Mouse (Mus musculus) CH12.LX (cell line): ENCODE results near the gene Arhgef28. TPM values are rescaled to one million over a fixed set of nuclear protein-coding genes. Genes with fewer than 3 reads are reported as not detected.

Source experiments
- DNase-seq: peaks from one replicate; pipeline ENCODE4 v3.0.0-alpha.2; 2013; ENCODE audit errors: extremely low read depth
- H3K27ac ChIP-seq: 2 replicates; pipeline ENCODE4 v1.5.1; 2012; ENCODE audit warnings: low read depth, mild to moderate bottlenecking, control low read depth, moderate library complexity; ENCODE audit not compliant: insufficient read depth
- H3K27me3 ChIP-seq: replicated peaks from 2 replicates; pipeline ENCODE3; 2012; ENCODE audit warnings: inconsistent platforms
- H3K36me3 ChIP-seq, 2 experiments: replicated peaks in 1 of 2; 2 replicates each; pipeline versions ENCODE3 to v1.6.1; 2012; ENCODE audit warnings: inconsistent platforms in 1 of 2, low read length in 1 of 2, mild to moderate bottlenecking in 1 of 2, mixed read lengths in 1 of 2, moderate library complexity in 1 of 2; ENCODE audit not compliant: control insufficient read depth in 1 of 2, insufficient read depth in 1 of 2
- H3K4me1 ChIP-seq, 2 experiments: 2 replicates each; pipeline ENCODE4 v1.6.1; 2012; ENCODE audit warnings: inconsistent platforms in 1 of 2, moderate library complexity in 1 of 2; ENCODE audit not compliant: insufficient read depth in 2 of 2, control insufficient read depth in 1 of 2
- H3K4me2 ChIP-seq: 2 replicates; pipeline ENCODE4 v1.6.1; 2012; ENCODE audit warnings: low read depth, mild to moderate bottlenecking, control low read depth; ENCODE audit not compliant: poor library complexity, insufficient read depth, severe bottlenecking
- H3K4me3 ChIP-seq, 3 experiments: fragments of 150-350 bp in 1 of 3; sonication (generic) in 1 of 3; replicated peaks in 1 of 3; 2 replicates each; pipeline versions ENCODE3 to v1.5.1; 2011 to 2012; ENCODE audit warnings: low read depth in 2 of 3, low read length in 2 of 3, mild to moderate bottlenecking in 2 of 3, moderate library complexity in 2 of 3, control low read depth in 1 of 3, improper control_type of control experiment in 1 of 3, inconsistent platforms in 1 of 3, mixed read lengths in 1 of 3; ENCODE audit not compliant: poor library complexity in 1 of 3
- H3K79me2 ChIP-seq: replicated peaks from 2 replicates; pipeline ENCODE4 v1.6.1; 2012; ENCODE audit warnings: mild to moderate bottlenecking, moderate library complexity; ENCODE audit not compliant: control insufficient read depth, poor library complexity, insufficient read depth, severe bottlenecking; ENCODE audit errors: extremely low read depth
- H3K9ac ChIP-seq: 2 replicates; pipeline ENCODE4 v1.6.1; 2012; ENCODE audit warnings: low read depth, mild to moderate bottlenecking, control low read depth, moderate library complexity; ENCODE audit not compliant: insufficient read depth
- H3K9me3 ChIP-seq: replicated peaks from 2 replicates; pipeline ENCODE3; 2012; ENCODE audit warnings: low read length, inconsistent platforms, mixed read lengths
- CTCF ChIP-seq, 2 experiments: IDR thresholded peaks in 1 of 2; conservative IDR thresholded peaks in 1 of 2; 2 replicates each; pipeline ENCODE4 v1.5.1; 2011 to 2012; ENCODE audit warnings: low read depth in 2 of 2, low read length in 2 of 2, improper control_type of control experiment in 1 of 2, inconsistent platforms in 1 of 2, mild to moderate bottlenecking in 1 of 2, moderate library complexity in 1 of 2
- ELF1 ChIP-seq: IDR thresholded peaks from 2 replicates; pipeline ENCODE4 v1.6.1; 2014; ENCODE audit warnings: low read depth, mild to moderate bottlenecking, inconsistent platforms, low read length, improper control_type of control experiment
- EP300 ChIP-seq: IDR thresholded peaks from 2 replicates; pipeline ENCODE4 v1.6.1; 2011; ENCODE audit warnings: low read length, improper control_type of control experiment
- GABPA ChIP-seq: IDR thresholded peaks from 2 replicates; pipeline ENCODE4 v1.6.1; 2012; ENCODE audit warnings: low read depth, low read length, improper control_type of control experiment, inconsistent platforms; ENCODE audit not compliant: insufficient replicate concordance
- HCFC1 ChIP-seq: IDR thresholded peaks from 2 replicates; pipeline ENCODE4 v1.6.1; 2012; ENCODE audit warnings: low read depth, mild to moderate bottlenecking, inconsistent platforms, low read length, improper control_type of control experiment
- IRF4 ChIP-seq: IDR thresholded peaks from 2 replicates; pipeline ENCODE4 v1.6.1; 2014; ENCODE audit warnings: low read depth, mild to moderate bottlenecking, inconsistent platforms, low read length, improper control_type of control experiment
- JUND ChIP-seq: conservative IDR thresholded peaks from 2 replicates; pipeline ENCODE4 v1.6.1; 2011; ENCODE audit warnings: low read depth, low read length, improper control_type of control experiment
- MYC ChIP-seq: IDR thresholded peaks from 2 replicates; pipeline ENCODE4 v1.6.1; 2011; ENCODE audit warnings: low read depth, mild to moderate bottlenecking, improper control_type of control experiment, low read length
- NELFE ChIP-seq: IDR thresholded peaks from 2 replicates; pipeline ENCODE4 v1.6.1; 2011; ENCODE audit warnings: low read depth, low read length, improper control_type of control experiment
- RAD21 ChIP-seq: IDR thresholded peaks from 2 replicates; pipeline ENCODE4 v1.6.1; 2011; ENCODE audit warnings: low read depth, mild to moderate bottlenecking, low read length, improper control_type of control experiment, moderate library complexity
- RCOR1 ChIP-seq: conservative IDR thresholded peaks from 2 replicates; pipeline ENCODE4 v1.6.1; 2012; ENCODE audit warnings: low read depth, mild to moderate bottlenecking, inconsistent platforms, low read length, improper control_type of control experiment
- SIN3A ChIP-seq: IDR thresholded peaks from 2 replicates; pipeline ENCODE4 v1.6.1; 2012; ENCODE audit warnings: low read length, improper control_type of control experiment, inconsistent platforms
- SMC3 ChIP-seq: IDR thresholded peaks from 2 replicates; pipeline ENCODE4 v1.6.1; 2011; ENCODE audit warnings: low read depth, low read length, improper control_type of control experiment
- TBP ChIP-seq: conservative IDR thresholded peaks from 2 replicates; pipeline ENCODE4 v1.6.1; 2011; ENCODE audit warnings: low read depth, low read length, improper control_type of control experiment
- UBTF ChIP-seq: IDR thresholded peaks from 2 replicates; pipeline ENCODE4 v1.6.1; 2012; ENCODE audit warnings: low read depth, mild to moderate bottlenecking, inconsistent platforms, low read length, improper control_type of control experiment, moderate library complexity
- USF1 ChIP-seq: IDR thresholded peaks from 2 replicates; pipeline ENCODE4 v1.6.1; 2014; ENCODE audit warnings: low read depth, mild to moderate bottlenecking, inconsistent platforms, low read length, improper control_type of control experiment
- dilution Hi-C: fragments of 300-500 bp; cut with MboI; formaldehyde crosslinking; loops from 2 replicates; pipeline ENCODE4 v1.14.3; 2020; ENCODE audit warnings: low sequenced_read_pairs; ENCODE audit not compliant: extremely low pct_unique_long_range_greater_than_20kb, extremely low pct_ligation_motif_present
- in situ Hi-C: fragments of 300-500 bp; cut with MboI; formaldehyde crosslinking; loops from 3 replicates; pipeline ENCODE4 v1.14.3; 2019; ENCODE audit warnings: low sequenced_read_pairs, low pct_ligation_motif_present, low pct_unique_long_range_greater_than_20kb, mixed read lengths
- polyA plus RNA-seq: library from polyadenylated mRNA; unstranded; fragments of >175 nt; gene quantifications from 2 replicates; pipeline ENCODE4 v1.2.1, GENCODE M21; 2012; ENCODE audit warnings: low read depth; ENCODE audit not compliant: insufficient read length
- total RNA-seq, 2 experiments: library from RNA; depleted of rRNA; stranded (reverse); fragments of 300-350 nt in 1 of 2; fragments of >200 nt in 1 of 2; gene quantifications; 2 replicates each; pipeline ENCODE4 v1.2.3; 2012 to 2014

The Arhgef28 gene
- total and polyA plus RNA-seq, 3 experiments = 0.07 to 0.24 (median 0.08) TPM

GRCm38 (mm10) chr13:98095966-98096365, 110.3 kb downstream of the Arhgef28 start:
- H3K9ac ChIP-seq = no peak overlapping the region
- no peaks in the 10 kb centered on the region for H3K36me3 ChIP-seq
- in situ Hi-C loops (no loop called here), dilution Hi-C loops (no loop called here)
- TF ChIP-seq USF1 = no peak
- no peak for TF ChIP-seq SIN3A
- no peak for TF ChIP-seq RCOR1
- TF ChIP-seq GABPA = no peak
- no peak for TF ChIP-seq EP300
- no peak for TF ChIP-seq TBP
- TF ChIP-seq MYC = no peak
- no peak for TF ChIP-seq UBTF
- no peaks in the 10 kb centered on the region for H3K4me1 ChIP-seq
- H3K4me2 ChIP-seq = no peak overlapping the region
- H3K79me2 ChIP-seq = no peaks in the 10 kb centered on the region
- no peaks in the 10 kb centered on the region for H3K9me3 ChIP-seq
- H3K27ac ChIP-seq = no peak overlapping the region
- no peak for DNase-seq
- no peak overlapping the region for H3K4me3 ChIP-seq
- H3K27me3 ChIP-seq = no peaks in the 10 kb centered on the region

GRCm38 (mm10) chr13:98094332-98094731, 111.9 kb downstream of the Arhgef28 start:
- dilution Hi-C loops = no loop called here
- no peak overlapping the region for H3K27ac ChIP-seq
- no peaks in the 10 kb centered on the region for H3K36me3 ChIP-seq
- no peak overlapping the region for H3K4me2 ChIP-seq
- H3K9ac ChIP-seq = no peak overlapping the region
- no peaks in the 10 kb centered on the region for H3K79me2 ChIP-seq
- no peaks in the 10 kb centered on the region for H3K4me1 ChIP-seq
- in situ Hi-C loops = no loop called here
- H3K27me3 ChIP-seq = no peaks in the 10 kb centered on the region
- no peak for TF ChIP-seq JUND
- no peak for TF ChIP-seq SMC3
- TF ChIP-seq EP300 = no peak
- no peak for TF ChIP-seq IRF4
- TF ChIP-seq RAD21 = no peak
- TF ChIP-seq SIN3A = no peak
- TF ChIP-seq ELF1 = no peak
- TF ChIP-seq NELFE = no peak
- no peak for TF ChIP-seq HCFC1
- TF ChIP-seq CTCF (conservative IDR thresholded peaks at IDR 0.05 in 1 of 2, IDR thresholded peaks at IDR 0.05 in 1 of 2; ENCODE audit: low read depth in 2 of 2, low read length in 2 of 2) = no peak
- TF ChIP-seq UBTF = no peak
- H3K9me3 ChIP-seq = no peaks in the 10 kb centered on the region
- no peak for DNase-seq
- H3K4me3 ChIP-seq = no peak overlapping the region
